Mouse (Mus musculus) midbrain, embryonic 16.5 days (tissue): ENCODE results near the gene Gtf2h3. TPM values are rescaled to one million over a fixed set of nuclear protein-coding genes. Genes with fewer than 3 reads are reported as not detected.
A peak's percentile ranks its signal among the peaks of the same experiment; 100 is the strongest.

ENCODE experiments used
- ATAC-seq: fragments of 200-750 bp; cut with Nextera tagmentation; 2 replicates; pipeline ENCODE4 v1.8.0; 2017; ENCODE audit warnings: moderate TSS enrichment
- H3K27ac ChIP-seq: fragments of 300-500 bp; sonication (generic); 2 replicates; pipeline ENCODE4 v1.5.1; 2014; ENCODE audit warnings: mild to moderate bottlenecking, low read length, mixed read lengths
- H3K27me3 ChIP-seq: fragments of 300-500 bp; sonication (generic); 2 replicates; pipeline ENCODE4 v1.6.1; 2014; ENCODE audit warnings: low read depth, low read length, mixed read lengths; ENCODE audit not compliant: control insufficient read depth, insufficient read depth
- H3K36me3 ChIP-seq: fragments of 300-500 bp; sonication (generic); 2 replicates; pipeline ENCODE4 v1.6.1; 2014; ENCODE audit warnings: mild to moderate bottlenecking, low read length, moderate library complexity, mixed read lengths; ENCODE audit not compliant: control insufficient read depth, insufficient read depth
- H3K4me1 ChIP-seq: fragments of 300-500 bp; sonication (generic); 2 replicates; pipeline ENCODE4 v1.6.1; 2014; ENCODE audit warnings: mild to moderate bottlenecking, low read length, mixed read lengths; ENCODE audit not compliant: control insufficient read depth, insufficient read depth
- H3K4me2 ChIP-seq: fragments of 300-500 bp; sonication (generic); 2 replicates; pipeline ENCODE4 v1.6.1; 2014; ENCODE audit warnings: mild to moderate bottlenecking, low read length, mixed read lengths
- H3K4me3 ChIP-seq: fragments of 300-500 bp; sonication (generic); 2 replicates; pipeline ENCODE4 v1.5.1; 2014; ENCODE audit warnings: low read depth, mild to moderate bottlenecking, low read length, moderate library complexity, mixed read lengths
- H3K9ac ChIP-seq: fragments of 300-500 bp; sonication (generic); 2 replicates; pipeline ENCODE4 v1.6.1; 2014; ENCODE audit warnings: low read depth, low read length, mixed read lengths
- H3K9me3 ChIP-seq: fragments of 300-500 bp; sonication (generic); replicated peaks from 2 replicates; pipeline ENCODE4 v1.6.1; 2014; ENCODE audit warnings: mild to moderate bottlenecking, low read length, mixed read lengths; ENCODE audit not compliant: control insufficient read depth, poor library complexity, severe bottlenecking
- WGBS: fragments of 180-500 bp; shearing (Covaris S2); extraction: QIAGEN DNeasy Blood & Tissue Kit; methylation state at CpG from one replicate; pipeline ENCODE4 v1.1.7; 2014; 5-methylcytosine and 5-hydroxymethylcytosine counted together
- polyA plus RNA-seq: library from polyadenylated mRNA; unstranded; fragments of >200 nt; fragmentation: Nextera tagmentation; extraction: Ambion mirVana; gene quantifications from 2 replicates; pipeline ENCODE4 v1.2.1, GENCODE M21; 2015

The Gtf2h3 gene
- 46.6 and 48.6 TPM in 2 replicates for polyA plus RNA-seq

GRCm38 (mm10) chr5:124578633-124579317, at the start of gene Gtf2h3, which contains the start of gene Eif2b1:
Gtf2h3 (plus strand) TSS chr5:124579140.
Eif2b1 (minus strand) TSS chr5:124579131.
- 1% methylated on average over 51 of the region's 51 CpGs for WGBS
- peak; percentile 92 for ATAC-seq
- H3K9ac ChIP-seq = peak within 1 kb of the TSS; percentile 81
- peak within 1 kb of the TSS; percentile 43 for H3K27ac ChIP-seq
- H3K4me2 ChIP-seq = peak within 1 kb of the TSS; percentile 99
- H3K4me3 ChIP-seq = peak within 1 kb of the TSS; percentile 82
- H3K4me1 ChIP-seq = peaks cover 25% of the 10 kb centered on the region
- H3K27me3 ChIP-seq = no peaks in the 10 kb centered on the region
- H3K9me3 ChIP-seq = no peaks in the 10 kb centered on the region
- H3K36me3 ChIP-seq = peaks cover 19% of the 10 kb centered on the region

- no peak overlapping the region for H3K9ac ChIP-seq
- H3K9me3 ChIP-seq = no peaks in the 10 kb centered on the region
- 42% methylated on average over 8 of the region's 8 CpGs for WGBS
- H3K27ac ChIP-seq = no peak overlapping the region
- H3K4me3 ChIP-seq = no peak overlapping the region
- peak overlapping the region; percentile 87 for H3K4me2 ChIP-seq
- ATAC-seq = no peak
- H3K36me3 ChIP-seq = no peaks in the 10 kb centered on the region; the same call in 1 of the 2 replicates
- H3K4me1 ChIP-seq = peaks cover 20% of the 10 kb centered on the region
- no peaks in the 10 kb centered on the region for H3K27me3 ChIP-seq
Measured at GRCm38 (mm10) chr5:124529191-124529651, 49.7 kb upstream of the Gtf2h3 start.

GRCm38 (mm10) chr5:124529697-124530096, 49.2 kb upstream of the Gtf2h3 start:
- no peaks in the 10 kb centered on the region for H3K27me3 ChIP-seq
- ATAC-seq = no peak
- peak overlapping the region; percentile 82 for H3K4me3 ChIP-seq
- no peak overlapping the region for H3K27ac ChIP-seq
- H3K9ac ChIP-seq = 0 out of 2 replicates have a peak overlapping the region, but pooled peaks have one; percentile 27
- no peaks in the 10 kb centered on the region for H3K9me3 ChIP-seq
- WGBS = 71% methylated on average over 8 of the region's 8 CpGs
- peaks cover 20% of the 10 kb centered on the region for H3K4me1 ChIP-seq
- no peaks in the 10 kb centered on the region; the same call in 1 of the 2 replicates for H3K36me3 ChIP-seq
- peak overlapping the region; percentile 87 for H3K4me2 ChIP-seq

- H3K9ac ChIP-seq = peak within 1 kb of the TSS; percentile 84
- peak; percentile 94 for ATAC-seq
- peak within 1 kb of the TSS; percentile 87 for H3K4me2 ChIP-seq
- H3K27me3 ChIP-seq = no peaks in the 10 kb centered on the region
- H3K9me3 ChIP-seq = no peaks in the 10 kb centered on the region
- H3K4me3 ChIP-seq = peak within 1 kb of the TSS; percentile 82
- peaks cover 20% of the 10 kb centered on the region for H3K4me1 ChIP-seq
- no peaks in the 10 kb centered on the region; the same call in 1 of the 2 replicates for H3K36me3 ChIP-seq
- under 1% methylated on average over 84 of the region's 96 CpGs for WGBS
- peak within 1 kb of the TSS; percentile 79 for H3K27ac ChIP-seq
Measured at GRCm38 (mm10) chr5:124530655-124531582, 48.0 kb upstream of the Gtf2h3 start, which contains the start of gene Rilpl1. Rilpl1 (minus strand) TSS chr5:124531391.

- Histone ChIP-seq H3K36me3 (no peaks in the 10 kb centered on the region), H3K4me1 (peaks cover 20% of the 10 kb centered on the region), H3K4me3 (peak overlapping the region; percentile 82), H3K27ac (peak overlapping the region; percentile 79), H3K9ac (peak overlapping the region; percentile 84), H3K4me2 (peak overlapping the region; percentile 87), H3K9me3 (no peaks in the 10 kb centered on the region), H3K27me3 (no peaks in the 10 kb centered on the region)
- 9% methylated on average over 14 of the region's 14 CpGs for WGBS
- peak; percentile 61; the same call in 1 of the 2 replicates for ATAC-seq
Measured at GRCm38 (mm10) chr5:124531583-124531930, 47.4 kb upstream of the Gtf2h3 start.

GRCm38 (mm10) chr5:124532451-124532850, 46.5 kb upstream of the Gtf2h3 start:
- H3K4me1 ChIP-seq = peaks cover 23% of the 10 kb centered on the region

GRCm38 (mm10) chr5:124535016-124535415, 43.9 kb upstream of the Gtf2h3 start:
- Histone ChIP-seq H3K27me3 (no peaks in the 10 kb centered on the region), H3K27ac (no peak overlapping the region), H3K4me2 (no peak overlapping the region), H3K9me3 (no peaks in the 10 kb centered on the region), H3K4me1 (peaks cover 12% of the 10 kb centered on the region), H3K36me3 (no peaks in the 10 kb centered on the region), H3K9ac (no peak overlapping the region), H3K4me3 (no peak overlapping the region)
- 74% methylated on average over 5 of the region's 5 CpGs for WGBS
- no peak for ATAC-seq

More at GRCm38 (mm10) chr5:124532451-124532850, 46.5 kb upstream of the Gtf2h3 start:
- Histone ChIP-seq H3K4me3 (no peak overlapping the region), H3K27me3 (no peaks in the 10 kb centered on the region), H3K4me2 (no peak overlapping the region), H3K27ac (no peak overlapping the region), H3K36me3 (no peaks in the 10 kb centered on the region), H3K9me3 (no peaks in the 10 kb centered on the region), H3K9ac (no peak overlapping the region)
- 37% methylated on average over 7 of the region's 7 CpGs for WGBS
- no peak for ATAC-seq

GRCm38 (mm10) chr5:124536776-124537175, 42.2 kb upstream of the Gtf2h3 start:
- H3K9me3 ChIP-seq = no peaks in the 10 kb centered on the region

More at GRCm38 (mm10) chr5:124536776-124537175, 42.2 kb upstream of the Gtf2h3 start:
- Histone ChIP-seq H3K9ac (0 out of 2 replicates have a peak overlapping the region, but pooled peaks have one; percentile 40), H3K36me3 (no peaks in the 10 kb centered on the region), H3K4me3 (no peak overlapping the region), H3K4me2 (peak overlapping the region; percentile 23; the same call in 1 of the 2 replicates), H3K4me1 (peaks cover 9% of the 10 kb centered on the region), H3K27me3 (no peaks in the 10 kb centered on the region), H3K27ac (no peak overlapping the region)
- WGBS = 3% methylated on average over 16 of the region's 17 CpGs
- no peak for ATAC-seq
